Mouse (Mus musculus) liver, postnatal 0 days (tissue): ENCODE measurements around the gene Pes1.

ENCODE experiments used
- CTCF ChIP-seq: sonication (generic); IDR thresholded peaks from 2 replicates; pipeline ENCODE4 v1.5.1; 2016; ENCODE audit warnings: antibody characterized with exemption, low read depth
- EP300 ChIP-seq: IDR thresholded peaks from 2 replicates; pipeline ENCODE4 v1.6.1; 2016; ENCODE audit warnings: antibody characterized with exemption, low read depth, mild to moderate bottlenecking

DNA sequence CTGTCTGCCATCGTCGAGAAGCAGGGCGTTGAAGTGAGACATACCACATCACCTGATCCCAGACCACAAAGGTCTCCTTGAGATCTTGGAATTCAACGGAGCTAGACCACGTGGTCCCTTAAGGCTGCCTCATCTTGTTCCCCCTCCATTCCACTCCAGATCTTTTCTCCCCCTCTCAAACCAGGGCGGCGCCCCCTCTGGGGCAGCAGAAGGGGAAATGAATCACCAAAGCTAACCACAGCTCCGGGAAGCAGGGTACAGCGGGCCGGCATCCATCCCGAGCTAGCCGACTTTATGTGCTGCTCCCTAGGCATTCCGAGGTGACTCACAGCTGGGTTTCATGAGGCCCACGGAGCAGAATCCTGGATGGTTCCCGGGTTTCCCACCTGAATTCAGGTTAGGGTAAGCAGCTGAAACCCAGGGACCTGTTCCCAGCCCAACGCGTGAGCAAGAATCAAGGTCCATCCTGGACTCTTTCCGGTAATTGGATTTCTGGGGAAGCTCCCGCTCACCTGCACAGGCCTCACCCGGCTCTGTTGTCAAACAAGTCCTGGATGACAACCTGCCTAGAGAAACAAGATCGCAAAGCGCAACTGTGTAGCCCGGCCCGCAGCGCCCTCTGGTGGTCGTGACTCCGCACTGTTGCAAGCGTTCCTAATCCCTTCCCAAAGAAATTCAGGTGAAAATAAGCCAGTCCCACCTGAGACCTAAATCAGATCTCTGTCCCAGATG is 49.5 kb upstream of the Pes1 start, which contains the start of gene Slc35e4:
- TF ChIP-seq CTCF (peak; percentile 90), EP300 (no peak)
